Mouse (Mus musculus): ENCODE results near the gene Tlr6.

DNA sequence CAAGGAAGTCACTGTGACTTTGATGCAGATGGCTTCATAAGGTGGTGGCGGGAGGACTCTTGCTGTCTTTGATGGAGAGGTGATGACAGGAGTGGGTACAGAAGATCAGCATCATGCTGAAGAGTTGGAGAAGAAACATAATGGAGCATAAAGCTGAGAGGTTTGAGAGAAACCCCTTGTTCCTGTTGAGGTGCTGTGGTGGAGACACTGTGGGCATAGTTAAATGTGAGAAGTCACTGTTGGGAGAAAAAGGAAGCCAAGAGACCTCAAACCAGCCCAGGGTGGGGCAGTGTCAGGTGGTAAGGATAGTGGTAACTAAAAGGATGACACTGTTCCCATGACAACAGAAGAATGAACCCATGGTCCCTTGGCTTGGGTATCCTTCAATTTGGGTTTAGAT is 30.0 kb upstream of the Tlr6 start:
- TF ChIP-seq CTCF (IDR thresholded peaks at IDR 0.05; ENCODE audit: insufficient read depth, low read length), result no peak
- no peak for TF ChIP-seq POLR2A (IDR thresholded peaks at IDR 0.05; ENCODE audit: borderline replicate concordance, extremely low read depth, low read depth, low read length)
